Mouse (Mus musculus) neural tube, embryonic 14.5 days (tissue): Measurements from ENCODE around the gene Acot7. TPM values are rescaled to one million over a fixed set of nuclear protein-coding genes. Genes with fewer than 3 reads are reported as not detected.

Experiments
- ATAC-seq: fragments of 200-750 bp; cut with Nextera tagmentation; 2 replicates; pipeline ENCODE4 v1.8.0; 2017; ENCODE audit warnings: low read depth, mild to moderate bottlenecking, moderate TSS enrichment, moderate library complexity
- H3K27ac ChIP-seq: fragments of 300-500 bp; sonication (generic); 2 replicates; pipeline ENCODE4 v1.5.1; 2014; ENCODE audit warnings: low read depth, mild to moderate bottlenecking, control low read depth, low read length, moderate library complexity, mixed read lengths
- H3K27me3 ChIP-seq: fragments of 300-500 bp; sonication (generic); 2 replicates; pipeline ENCODE4 v1.6.1; 2014; ENCODE audit warnings: low read length; ENCODE audit not compliant: control insufficient read depth, insufficient read depth
- H3K36me3 ChIP-seq: fragments of 300-500 bp; sonication (generic); 2 replicates; pipeline ENCODE4 v1.6.1; 2014; ENCODE audit warnings: low read length, mixed read lengths; ENCODE audit not compliant: control insufficient read depth, insufficient read depth
- H3K4me1 ChIP-seq: fragments of 300-500 bp; sonication (generic); 2 replicates; pipeline ENCODE4 v1.6.1; 2014; ENCODE audit warnings: low read length; ENCODE audit not compliant: control insufficient read depth, insufficient read depth
- H3K4me2 ChIP-seq: fragments of 300-500 bp; sonication (generic); 2 replicates; pipeline ENCODE4 v1.6.1; 2014; ENCODE audit warnings: mild to moderate bottlenecking, low read depth, low read length, control low read depth
- H3K4me3 ChIP-seq: fragments of 300-500 bp; sonication (generic); 2 replicates; pipeline ENCODE4 v1.5.1; 2014; ENCODE audit warnings: low read depth, low read length, control low read depth, mixed read lengths
- H3K9ac ChIP-seq: fragments of 300-500 bp; sonication (generic); replicated peaks from 2 replicates; pipeline ENCODE4 v1.6.1; 2014; ENCODE audit warnings: low read depth, mild to moderate bottlenecking, control low read depth, low read length, mixed read lengths
- H3K9me3 ChIP-seq: fragments of 300-500 bp; sonication (generic); 2 replicates; pipeline ENCODE4 v1.6.1; 2016; ENCODE audit warnings: low read length; ENCODE audit not compliant: control insufficient read depth
- WGBS: fragments of 180-500 bp; shearing (Covaris S2); extraction: QIAGEN DNeasy Blood & Tissue Kit; methylation state at CpG from one replicate; pipeline ENCODE4 v1.1.7; 2014; 5-methylcytosine and 5-hydroxymethylcytosine counted together
- polyA plus RNA-seq: library from polyadenylated mRNA; unstranded; fragments of >200 nt; fragmentation: Nextera tagmentation; extraction: Ambion mirVana; gene quantifications from 2 replicates; pipeline ENCODE4 v1.2.1, GENCODE M21; 2014

Gene Acot7
- polyA plus RNA-seq, 1 experiment from 2014 or later: 348 TPM

GRCm38 (mm10) chr4:152292102-152292765, 114.3 kb downstream of the Acot7 start:
- H3K4me1 ChIP-seq: peaks cover 15% of the 10 kb centered on the region

DNA sequence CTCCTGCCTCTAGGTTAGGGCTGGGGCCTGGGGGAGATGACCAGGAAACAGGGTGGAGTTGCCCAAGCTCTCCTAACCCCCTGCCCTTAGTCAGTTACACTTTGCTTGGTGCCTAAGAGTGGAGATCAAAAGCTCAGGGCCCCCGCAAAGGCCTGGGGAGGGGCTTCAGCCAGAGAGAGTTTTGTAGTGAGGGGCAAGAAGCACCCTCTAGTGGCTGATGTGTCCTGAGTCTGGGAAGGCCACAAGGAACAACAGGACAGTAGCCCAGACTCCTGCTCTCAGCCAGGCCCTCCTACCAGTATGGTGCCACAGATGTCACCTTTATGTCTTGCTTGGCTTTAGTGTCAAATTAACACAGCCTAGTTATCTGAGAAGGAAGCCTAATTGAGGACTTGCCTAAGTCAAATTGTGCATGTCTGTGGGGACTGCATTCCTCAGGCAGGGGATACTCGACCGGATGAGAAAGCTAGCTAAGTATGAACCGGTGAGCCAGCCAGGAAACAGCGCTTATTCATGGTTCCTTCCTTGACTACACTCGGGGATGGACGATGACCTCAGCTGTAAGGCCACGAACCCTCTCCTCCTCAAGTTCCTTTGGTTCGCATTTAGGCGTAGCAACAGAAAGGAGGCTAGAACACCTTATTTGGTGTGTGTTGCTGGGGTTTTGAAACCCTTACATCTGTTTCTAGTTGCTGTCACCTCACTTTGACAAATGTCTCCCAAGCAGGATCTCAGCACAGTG, 116.4 kb downstream of the Acot7 start:
- Histone ChIP-seq H3K4me2 (no peak overlapping the region), H3K27ac (no peak overlapping the region), H3K36me3 (no peaks in the 10 kb centered on the region), H3K4me3 (no peak overlapping the region), H3K9ac (no peak overlapping the region), H3K9me3 (no peaks in the 10 kb centered on the region), H3K27me3 (peaks cover 29% of the 10 kb centered on the region), H3K4me1 (peaks cover 25% of the 10 kb centered on the region)
- ATAC-seq: no peak
- 49% methylated on average over 10 of the region's 10 CpGs for WGBS

More at GRCm38 (mm10) chr4:152292102-152292765, 114.3 kb downstream of the Acot7 start:
- H3K4me2 ChIP-seq: no peak overlapping the region
- no peaks in the 10 kb centered on the region for H3K9me3 ChIP-seq
- H3K36me3 ChIP-seq: no peaks in the 10 kb centered on the region
- H3K9ac ChIP-seq: no peak overlapping the region
- H3K4me3 ChIP-seq: no peak overlapping the region
- 0 out of 2 replicates have a peak overlapping the region, but pooled peaks have one; percentile 7 for H3K27ac ChIP-seq
- H3K27me3 ChIP-seq: peaks cover 40% of the 10 kb centered on the region
- ATAC-seq: 0 out of 2 replicates have a peak, but pooled peaks have one; percentile 10
- 4% methylated on average over 12 of the region's 12 CpGs for WGBS

DNA sequence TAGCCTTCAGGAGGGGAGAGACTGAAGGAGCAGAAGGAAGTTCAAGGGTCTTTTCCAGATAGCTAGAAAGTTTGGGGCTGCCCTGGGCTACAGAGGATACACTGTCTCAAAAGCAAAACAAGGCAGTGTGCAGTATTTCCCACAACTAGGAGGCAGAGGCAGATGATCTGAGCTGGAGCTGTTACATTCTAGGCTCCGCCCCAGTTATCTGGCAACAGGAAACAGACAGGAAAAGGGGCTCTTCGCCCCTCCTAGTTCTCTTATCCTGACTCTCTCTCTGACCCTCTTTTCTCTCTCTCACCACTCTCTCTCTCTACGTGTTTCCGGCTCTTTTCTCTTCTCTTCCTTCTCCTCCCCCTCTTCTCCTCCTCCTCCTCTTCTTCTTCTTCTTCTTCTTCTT, 118.0 kb downstream of the Acot7 start:
- H3K9ac ChIP-seq: no peak overlapping the region
- H3K4me1 ChIP-seq: peaks cover 12% of the 10 kb centered on the region
- H3K4me2 ChIP-seq: no peak overlapping the region
- peaks cover under 1% of the 10 kb centered on the region; the same call in 1 of the 2 replicates for H3K36me3 ChIP-seq
- no peak overlapping the region for H3K27ac ChIP-seq
- no peak for ATAC-seq
- WGBS: 50% methylated on average over 4 of the region's 4 CpGs
- H3K4me3 ChIP-seq: no peak overlapping the region
- peaks cover 21% of the 10 kb centered on the region for H3K27me3 ChIP-seq
- no peaks in the 10 kb centered on the region for H3K9me3 ChIP-seq

GRCm38 (mm10) chr4:152296371-152296770, 118.4 kb downstream of the Acot7 start:
- no peak overlapping the region for H3K27ac ChIP-seq
- peaks cover 17% of the 10 kb centered on the region for H3K27me3 ChIP-seq

GRCm38 (mm10) chr4:152296874-152297861, 119.2 kb downstream of the Acot7 start, which contains the start of gene Icmt:
TSS of gene Icmt (plus strand) at chr4:152297227.
- peak within 1 kb of the TSS; percentile 91 for H3K9ac ChIP-seq
- peaks cover 14% of the 10 kb centered on the region for H3K27me3 ChIP-seq
- H3K4me1 ChIP-seq: peaks cover 11% of the 10 kb centered on the region
- H3K36me3 ChIP-seq: peaks cover 8% of the 10 kb centered on the region; the same call in 1 of the 2 replicates
- ATAC-seq: peak; percentile 94
- H3K4me3 ChIP-seq: peak within 1 kb of the TSS; percentile 80
- peak within 1 kb of the TSS; percentile 91 for H3K4me2 ChIP-seq
- H3K27ac ChIP-seq: peak within 1 kb of the TSS; percentile 36; the same call in 1 of the 2 replicates
- H3K9me3 ChIP-seq: no peaks in the 10 kb centered on the region
- WGBS: under 1% methylated on average over 117 of the region's 119 CpGs

More at GRCm38 (mm10) chr4:152296371-152296770, 118.4 kb downstream of the Acot7 start:
- Histone ChIP-seq H3K9me3 (no peaks in the 10 kb centered on the region), H3K9ac (no peak overlapping the region), H3K4me2 (peak overlapping the region; percentile 67), H3K4me3 (peak overlapping the region; percentile 80), H3K36me3 (peaks cover 5% of the 10 kb centered on the region; the same call in 1 of the 2 replicates), H3K4me1 (peaks cover 11% of the 10 kb centered on the region)
- 16% methylated on average over 8 of the region's 8 CpGs for WGBS
- ATAC-seq: no peak

GRCm38 (mm10) chr4:152298836-152299235, 120.9 kb downstream of the Acot7 start:
- 83% methylated on average over 14 of the region's 14 CpGs for WGBS
- H3K36me3 ChIP-seq: peaks cover 22% of the 10 kb centered on the region
- no peaks in the 10 kb centered on the region for H3K9me3 ChIP-seq
- no peak overlapping the region for H3K27ac ChIP-seq
- no peak overlapping the region for H3K4me2 ChIP-seq
- ATAC-seq: no peak
- peaks cover 11% of the 10 kb centered on the region for H3K4me1 ChIP-seq
- no peak overlapping the region for H3K4me3 ChIP-seq
- peaks cover 10% of the 10 kb centered on the region for H3K27me3 ChIP-seq
- no peak overlapping the region for H3K9ac ChIP-seq

- H3K4me1 ChIP-seq: peaks cover 11% of the 10 kb centered on the region
- peaks cover 6% of the 10 kb centered on the region for H3K27me3 ChIP-seq
- no peak overlapping the region for H3K27ac ChIP-seq
- H3K4me2 ChIP-seq: no peak overlapping the region
- WGBS: 80% methylated on average over 8 of the region's 8 CpGs
- no peak overlapping the region for H3K9ac ChIP-seq
- H3K36me3 ChIP-seq: peaks cover 26% of the 10 kb centered on the region
- ATAC-seq: no peak
- H3K9me3 ChIP-seq: no peaks in the 10 kb centered on the region
- H3K4me3 ChIP-seq: no peak overlapping the region
These were observed 122.4 kb downstream of the Acot7 start for GRCm38 (mm10) chr4:152300375-152300774.

DNA sequence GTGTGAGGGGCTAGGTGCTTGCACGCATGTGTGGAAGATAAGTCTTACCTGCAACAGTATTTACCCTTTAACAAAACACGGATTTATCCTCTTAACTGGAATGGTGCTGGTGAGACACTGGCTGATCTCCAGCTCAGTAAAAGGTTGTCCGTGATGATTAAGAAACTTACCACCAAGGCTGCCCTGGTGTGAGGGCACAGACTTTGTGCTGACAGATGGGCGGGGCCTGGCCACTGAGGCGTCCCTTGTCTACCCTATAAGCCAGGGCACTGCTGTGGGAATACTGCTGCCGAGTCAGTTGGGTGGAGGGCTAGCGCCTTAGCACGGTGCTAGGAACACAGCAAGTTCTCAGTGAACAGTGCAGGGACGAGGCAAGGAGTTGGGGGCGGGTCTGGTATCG, 124.1 kb downstream of the Acot7 start:
- H3K27ac ChIP-seq: no peak overlapping the region
- peaks cover 15% of the 10 kb centered on the region for H3K4me1 ChIP-seq
- H3K4me3 ChIP-seq: no peak overlapping the region
- peaks cover 26% of the 10 kb centered on the region for H3K36me3 ChIP-seq
- WGBS: 77% methylated on average over 11 of the region's 11 CpGs
- ATAC-seq: no peak
- H3K4me2 ChIP-seq: no peak overlapping the region
- no peak overlapping the region for H3K9ac ChIP-seq
- no peaks in the 10 kb centered on the region for H3K27me3 ChIP-seq
- no peaks in the 10 kb centered on the region for H3K9me3 ChIP-seq
